ENCODE assay signal across 11 mouse cellular contexts in genomic region chr5:149780411-149780810, GRCm38 (mm10).
DNase-seq lines count a peak whose midpoint lies in the region; ATAC-seq and TF ChIP-seq lines count a peak whose summit lies in the region.
"Had no signal": no experiment of that assay in that cellular context is flagged by ENCODE, and none has a peak within 500 bp of the region (broad histone marks: within the 10 kb centered on the region; RNA-seq: fewer than 3 reads in every experiment).

No protein-coding gene starts in this region.

- ATAC-seq in CD4-positive, CD25-positive, alpha-beta regulatory T cell, adult 4 months = no peak
- ATAC-seq in liver, embryonic 11.5 days (replicated peaks; ENCODE audit: low FRiP score) = no peak

- DNase-seq in CD4-positive, CD25-positive, alpha-beta regulatory T cell, adult 2 months (ENCODE audit: low read depth, low spot score) = peak; percentile 66
- peak; percentile 25 for DNase-seq in liver
- DNase-seq in liver, embryonic 11.5 days (ENCODE audit: low spot score) = no peak
- DNase-seq in spleen, postnatal 10 days (ENCODE audit: low spot score in 2 of 2) = peak; percentile 19 to 48
- no peak for DNase-seq in gastrocnemius, postnatal 36 days
- no peak for DNase-seq in heart, adult 18-20 months
- DNase-seq: gastrocnemius, postnatal 14 days; lung, postnatal 4 days; right cerebral cortex, postnatal 14 days had no signal

- no peaks in the 10 kb centered on the region for H3K27me3 ChIP-seq in liver, embryonic 11.5 days (replicated peaks; ENCODE audit: control insufficient read depth, insufficient read depth, low read length)

- intact Hi-C loops in gastrocnemius, postnatal 36 days (cut with DNase I) = no loop called here

- TF ChIP-seq POLR2A in bone marrow, adult 2 months (IDR thresholded peaks at IDR 0.05; ENCODE audit: borderline replicate concordance, control insufficient read depth, low read depth, low read length) = no peak

- H3K4me3 ChIP-seq in liver, embryonic 11.5 days (ENCODE audit: low read depth, low read length) = no peak overlapping the region
- H3K4me3 ChIP-seq in bone marrow, adult 2 months (replicated peaks; ENCODE audit: control insufficient read depth, low read depth, low read length) = no peak overlapping the region

- peak; percentile 73 for TF ChIP-seq CTCF in bone marrow, adult 2 months (IDR thresholded peaks at IDR 0.05; ENCODE audit: control insufficient read depth, insufficient read depth, low read length)

- no peak overlapping the region for H3K4me2 ChIP-seq in liver, embryonic 11.5 days

- WGBS in liver, embryonic 11.5 days = 94% methylated on average over 2 of the region's 2 CpGs
- WGBS in bone marrow, adult 2 months = 88% methylated on average over 2 of the region's 2 CpGs

- H3K36me3 ChIP-seq in liver, embryonic 11.5 days (ENCODE audit: control insufficient read depth, insufficient read depth, low read length) = no peaks in the 10 kb centered on the region

- H3K27ac ChIP-seq in liver, embryonic 11.5 days (ENCODE audit: low read depth, low read length) = no peak overlapping the region
- no peak overlapping the region for H3K27ac ChIP-seq in bone marrow, adult 2 months (ENCODE audit: control insufficient read depth, insufficient read depth, low read depth, low read length, poor library complexity)

- H3K4me1 ChIP-seq in liver, embryonic 11.5 days (replicated peaks; ENCODE audit: control insufficient read depth, insufficient read depth, low read length) = no peaks in the 10 kb centered on the region
- no peaks in the 10 kb centered on the region for H3K4me1 ChIP-seq in bone marrow, adult 2 months (ENCODE audit: control insufficient read depth, insufficient read depth, low read length)

- H3K9me3 ChIP-seq in liver, embryonic 11.5 days (ENCODE audit: control insufficient read depth, low read length) = peaks cover 3% of the 10 kb centered on the region

- no peak overlapping the region for H3K9ac ChIP-seq in liver, embryonic 11.5 days (ENCODE audit: low read depth, low read length)

Comparison
In these comparisons a context has a peak if more than half of its experiments do, and no peak if none do; other contexts are left out.
1. DNase-seq: peak in CD4-positive, CD25-positive, alpha-beta regulatory T cell, adult 2 months (single experiment), liver (single experiment) and spleen, postnatal 10 days (2 of 2); none in liver, embryonic 11.5 days (single experiment), gastrocnemius, postnatal 36 days (0 of 2) and heart, adult 18-20 months (0 of 2).